Mouse (Mus musculus) stomach, embryonic 14.5 days (tissue): ENCODE data around the gene Atp8a2. TPM values are rescaled to one million over a fixed set of nuclear protein-coding genes. Genes with fewer than 3 reads are reported as not detected.

ENCODE experiments used
- ATAC-seq: fragments of 200-750 bp; cut with Nextera tagmentation; 2 replicates; pipeline ENCODE4 v1.8.0; 2017; ENCODE audit warnings: low read depth, moderate TSS enrichment; ENCODE audit not compliant: insufficient number of reproducible peaks, insufficient read depth, low FRiP score
- H3K27ac ChIP-seq: fragments of 300-500 bp; sonication (generic); 2 replicates; pipeline ENCODE4 v1.5.1; 2014; ENCODE audit warnings: mild to moderate bottlenecking, low read length, moderate library complexity, mixed read lengths
- H3K27me3 ChIP-seq: fragments of 300-500 bp; sonication (generic); 2 replicates; pipeline ENCODE4 v1.6.1; 2014; ENCODE audit warnings: low read length, control low read depth, mixed read lengths; ENCODE audit not compliant: control insufficient read depth, insufficient read depth
- H3K36me3 ChIP-seq: fragments of 300-500 bp; sonication (generic); 2 replicates; pipeline ENCODE4 v1.6.1; 2014; ENCODE audit warnings: mild to moderate bottlenecking, control low read depth, low read length, moderate library complexity, mixed read lengths; ENCODE audit not compliant: control insufficient read depth, insufficient read depth
- H3K4me1 ChIP-seq: fragments of 300-500 bp; sonication (generic); 2 replicates; pipeline ENCODE4 v1.6.1; 2014; ENCODE audit warnings: low read length, control low read depth, mixed read lengths; ENCODE audit not compliant: control insufficient read depth, insufficient read depth
- H3K4me2 ChIP-seq: fragments of 300-500 bp; sonication (generic); replicated peaks from 2 replicates; pipeline ENCODE4 v1.6.1; 2014; ENCODE audit warnings: low read depth, low read length, control low read depth
- H3K4me3 ChIP-seq: fragments of 300-500 bp; sonication (generic); 2 replicates; pipeline ENCODE4 v1.5.1; 2014; ENCODE audit warnings: low read depth, low read length, control low read depth
- H3K9ac ChIP-seq: fragments of 300-500 bp; sonication (generic); replicated peaks from 2 replicates; pipeline ENCODE4 v1.6.1; 2014; ENCODE audit warnings: low read depth, mild to moderate bottlenecking, control low read depth, low read length, moderate library complexity, mixed read lengths
- H3K9me3 ChIP-seq: fragments of 300-500 bp; sonication (generic); 2 replicates; pipeline ENCODE4 v1.6.1; 2016; ENCODE audit warnings: low read depth, low read length, control low read depth; ENCODE audit not compliant: control insufficient read depth
- WGBS: fragments of 180-500 bp; shearing (Covaris S2); extraction: QIAGEN DNeasy Blood & Tissue Kit; methylation state at CpG from one replicate; pipeline ENCODE4 v1.1.7; 2014; 5-methylcytosine and 5-hydroxymethylcytosine counted together
- polyA plus RNA-seq: library from polyadenylated mRNA; unstranded; fragments of >200 nt; fragmentation: Nextera tagmentation; extraction: Ambion mirVana; gene quantifications from 2 replicates; pipeline ENCODE4 v1.2.1, GENCODE M21; 2014

Atp8a2 gene
- polyA plus RNA-seq, 1 experiment from 2014 or later, result 5.9 TPM

DNA sequence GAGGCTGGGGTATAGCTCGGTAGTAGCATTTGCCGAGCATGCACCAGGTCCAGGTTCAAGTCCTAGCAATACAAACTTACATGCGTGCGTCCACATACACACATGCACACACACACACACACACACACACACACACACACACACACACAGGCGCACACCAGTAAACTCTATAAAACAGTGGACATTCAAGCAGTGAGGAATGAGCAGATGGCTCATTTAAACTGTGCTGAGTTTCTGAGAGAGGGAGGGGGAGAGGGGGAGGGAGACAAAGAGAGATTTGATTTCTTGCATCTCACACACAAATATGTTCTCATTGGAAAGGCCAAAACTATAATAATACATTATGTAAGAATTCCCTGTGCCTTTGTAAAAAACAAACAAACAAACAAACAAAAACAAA is 980 bp downstream of the Atp8a2 start:
- no peak for ATAC-seq
- Histone ChIP-seq H3K4me2 (no peak overlapping the region), H3K4me1 (no peaks in the 10 kb centered on the region), H3K9ac (no peak overlapping the region), H3K27ac (no peak overlapping the region), H3K27me3 (no peaks in the 10 kb centered on the region), H3K4me3 (no peak overlapping the region), H3K9me3 (no peaks in the 10 kb centered on the region), H3K36me3 (no peaks in the 10 kb centered on the region)
- 80% methylated on average over 5 of the region's 5 CpGs for WGBS

DNA sequence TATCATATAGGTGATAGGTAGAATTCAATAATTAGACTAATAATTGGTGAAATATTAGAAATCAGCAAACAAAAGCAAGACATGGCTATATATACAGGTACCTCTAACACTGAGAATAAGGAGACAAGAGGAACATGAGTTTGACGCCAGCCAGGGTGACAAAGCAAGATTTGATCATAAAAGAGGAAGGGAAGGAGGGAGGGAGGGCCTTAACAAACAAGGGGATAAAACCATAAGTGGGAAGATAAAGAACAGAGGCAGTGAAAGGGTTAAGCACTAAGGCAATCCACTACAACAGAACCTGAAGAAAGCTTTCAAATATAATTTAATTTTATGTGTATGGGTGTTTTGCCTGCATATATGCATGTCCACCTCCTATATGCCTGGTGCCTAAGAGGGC is 2.4 kb downstream of the Atp8a2 start:
- no peaks in the 10 kb centered on the region for H3K27me3 ChIP-seq
- no peak for ATAC-seq
- H3K36me3 ChIP-seq, result no peaks in the 10 kb centered on the region
- H3K9ac ChIP-seq, result no peak overlapping the region
- WGBS, result 69% methylated on average over 1 of the region's 1 CpGs
- no peak overlapping the region for H3K27ac ChIP-seq
- no peak overlapping the region for H3K4me3 ChIP-seq
- no peaks in the 10 kb centered on the region for H3K9me3 ChIP-seq
- no peak overlapping the region for H3K4me2 ChIP-seq
- H3K4me1 ChIP-seq, result no peaks in the 10 kb centered on the region

DNA sequence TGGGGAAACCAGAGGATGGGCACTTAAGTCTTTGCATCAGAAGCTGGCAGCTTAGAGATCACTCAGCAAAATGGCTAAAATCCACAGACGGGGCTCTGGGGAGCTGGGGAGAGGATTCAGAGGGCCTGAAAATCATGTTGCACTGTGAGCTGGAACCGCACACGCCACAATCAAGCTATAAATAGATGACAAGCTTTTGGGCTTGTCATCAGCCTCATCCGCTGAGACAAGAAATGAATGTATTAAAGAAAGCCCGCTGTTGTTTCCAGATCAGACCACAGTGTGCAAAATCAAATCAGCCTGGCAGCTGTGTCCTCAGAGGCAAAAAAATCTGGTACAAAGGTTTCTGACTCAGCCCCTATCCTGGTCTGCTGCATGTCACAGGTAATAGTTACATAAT is 7.2 kb downstream of the Atp8a2 start:
- H3K4me2 ChIP-seq, result no peak overlapping the region
- ATAC-seq, result no peak
- no peaks in the 10 kb centered on the region for H3K4me1 ChIP-seq
- H3K9me3 ChIP-seq, result no peaks in the 10 kb centered on the region
- H3K9ac ChIP-seq, result no peak overlapping the region
- H3K36me3 ChIP-seq, result no peaks in the 10 kb centered on the region
- WGBS, result 88% methylated on average over 5 of the region's 5 CpGs
- H3K27me3 ChIP-seq, result no peaks in the 10 kb centered on the region
- H3K4me3 ChIP-seq, result no peak overlapping the region
- no peak overlapping the region for H3K27ac ChIP-seq

DNA sequence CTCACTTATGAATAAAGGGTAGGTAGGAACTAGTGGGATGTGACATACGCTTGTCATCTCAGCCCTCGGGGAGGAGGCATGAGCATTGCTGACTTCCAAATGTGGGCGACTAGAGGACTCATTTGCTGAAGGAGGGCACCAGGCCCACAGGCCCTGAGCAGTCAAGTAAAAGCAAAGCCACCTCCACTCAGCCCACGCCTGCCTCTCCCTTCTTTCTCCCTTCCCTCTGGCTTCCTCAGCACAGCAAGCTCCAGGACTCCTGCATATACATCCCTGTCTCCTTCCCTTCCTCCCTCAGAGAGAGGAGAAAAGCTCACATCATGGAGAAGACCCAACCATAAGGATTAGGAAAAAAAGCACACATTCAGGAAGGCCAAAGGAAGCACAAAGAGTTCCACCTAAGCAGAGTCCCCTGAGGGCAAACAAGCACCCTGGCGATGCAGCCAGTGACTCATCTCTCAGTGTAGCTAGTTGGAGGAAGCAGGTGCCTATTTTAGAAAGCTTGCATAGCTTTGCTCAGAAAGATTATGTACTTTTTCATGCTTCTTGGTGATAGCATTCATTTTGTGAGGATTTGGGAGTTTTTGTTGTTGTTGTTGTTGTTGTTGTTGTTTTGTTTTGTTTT is 8.7 kb downstream of the Atp8a2 start:
- ATAC-seq, result no peak
- no peaks in the 10 kb centered on the region for H3K27me3 ChIP-seq
- no peaks in the 10 kb centered on the region for H3K36me3 ChIP-seq
- no peaks in the 10 kb centered on the region for H3K4me1 ChIP-seq
- no peak overlapping the region for H3K27ac ChIP-seq
- WGBS, result 73% methylated on average over 5 of the region's 5 CpGs
- no peak overlapping the region for H3K4me2 ChIP-seq
- H3K9ac ChIP-seq, result no peak overlapping the region
- H3K9me3 ChIP-seq, result no peaks in the 10 kb centered on the region
- H3K4me3 ChIP-seq, result no peak overlapping the region

DNA sequence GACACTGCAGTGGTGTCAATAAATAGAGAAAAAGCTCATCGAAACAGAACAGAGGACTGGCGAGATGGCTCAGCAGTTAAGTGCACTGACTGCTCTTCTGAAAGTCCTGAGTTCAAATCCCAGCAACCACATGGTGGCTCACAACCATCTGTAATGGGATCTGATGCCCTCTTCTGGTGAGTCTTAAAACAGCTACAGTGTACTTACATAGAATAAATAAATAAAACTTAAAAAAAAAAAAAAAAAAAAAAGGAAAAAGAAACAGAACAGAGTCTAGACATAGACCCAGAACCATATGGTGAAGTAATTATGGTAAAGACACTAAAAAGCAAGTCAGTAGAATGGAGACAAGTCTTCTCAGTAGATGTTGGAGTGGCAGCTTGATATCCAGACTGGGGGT is 15.7 kb downstream of the Atp8a2 start:
- H3K27me3 ChIP-seq, result no peaks in the 10 kb centered on the region
- H3K4me3 ChIP-seq, result no peak overlapping the region
- H3K36me3 ChIP-seq, result no peaks in the 10 kb centered on the region
- H3K4me2 ChIP-seq, result no peak overlapping the region
- 96% methylated on average over 2 of the region's 2 CpGs for WGBS
- H3K4me1 ChIP-seq, result no peaks in the 10 kb centered on the region
- H3K27ac ChIP-seq, result no peak overlapping the region
- no peaks in the 10 kb centered on the region for H3K9me3 ChIP-seq
- no peak overlapping the region for H3K9ac ChIP-seq
- no peak for ATAC-seq

DNA sequence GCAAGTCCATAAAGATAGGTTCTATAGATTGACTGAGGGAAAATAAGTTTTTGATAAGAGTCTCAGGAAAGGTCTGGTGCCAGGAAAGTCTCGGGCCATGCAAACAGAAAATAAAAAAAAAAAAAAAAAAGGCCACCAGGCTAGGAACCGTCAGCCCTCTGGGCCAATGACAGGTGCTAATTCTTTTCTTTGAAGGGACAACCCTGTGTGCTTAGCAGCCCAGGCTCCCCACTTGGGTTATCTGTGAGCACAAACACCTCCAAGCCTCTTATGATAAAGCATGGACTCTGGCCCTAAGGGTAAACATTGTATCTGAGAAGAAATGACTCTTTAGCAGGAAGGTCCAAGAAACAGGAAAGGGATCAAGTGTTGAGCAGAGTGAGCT is 18.4 kb downstream of the Atp8a2 start:
- H3K4me3 ChIP-seq, result peak overlapping the region; percentile 74; the same call in 1 of the 2 replicates
- no peaks in the 10 kb centered on the region for H3K4me1 ChIP-seq
- 44% methylated on average over 2 of the region's 2 CpGs for WGBS
- H3K9ac ChIP-seq, result no peak overlapping the region
- H3K4me2 ChIP-seq, result peak overlapping the region; percentile 97; the same call in 1 of the 2 replicates
- no peaks in the 10 kb centered on the region for H3K27me3 ChIP-seq
- peak overlapping the region; percentile 58 for H3K27ac ChIP-seq
- no peaks in the 10 kb centered on the region for H3K9me3 ChIP-seq
- ATAC-seq, result peak; percentile 83
- H3K36me3 ChIP-seq, result no peaks in the 10 kb centered on the region

DNA sequence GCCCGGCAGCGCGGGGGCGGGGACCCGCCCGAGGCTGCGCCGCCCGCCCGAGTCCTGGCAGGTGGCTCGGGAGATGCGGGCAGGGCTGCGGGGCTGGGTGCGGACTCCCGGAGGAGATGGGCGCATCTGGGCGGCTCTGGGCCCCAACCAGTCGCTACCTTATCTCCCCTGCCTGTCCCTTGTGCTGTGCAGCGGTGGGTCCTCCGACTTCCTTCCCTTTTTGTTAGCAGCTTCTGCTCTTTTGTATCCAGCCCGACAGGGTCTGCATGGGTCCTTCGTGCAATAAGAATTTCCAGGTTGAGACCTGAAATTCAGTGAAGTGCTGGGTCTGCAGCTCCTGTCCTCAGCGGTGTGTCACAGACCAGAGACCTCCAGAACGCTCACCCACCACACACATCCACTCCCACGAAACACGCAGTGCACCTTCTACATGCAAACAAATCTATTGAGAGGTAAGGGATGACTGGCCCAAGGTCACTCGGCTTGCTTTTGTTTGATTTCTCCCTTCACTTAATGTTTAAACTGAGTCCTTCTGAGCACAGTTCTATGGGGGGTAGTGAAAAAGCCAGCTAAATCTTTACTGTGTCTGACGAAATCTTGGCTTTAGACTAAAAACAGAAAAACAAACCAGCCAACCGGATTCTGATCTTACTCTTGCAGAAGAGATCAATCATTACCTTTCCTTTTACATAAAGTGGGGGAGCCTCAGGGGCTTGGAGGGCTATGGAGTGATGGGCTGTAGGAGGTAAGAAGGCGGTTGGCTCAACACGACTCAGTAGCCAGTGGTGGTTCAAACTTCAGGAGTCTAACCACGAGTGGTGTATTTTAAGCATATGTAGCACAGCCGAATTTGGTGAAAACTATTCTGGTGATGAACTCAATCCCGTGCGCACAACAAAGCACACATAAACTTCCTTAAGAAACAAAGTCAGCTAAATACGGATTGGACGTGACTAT is 19.1 kb downstream of the Atp8a2 start:
- Histone ChIP-seq H3K27me3 (no peaks in the 10 kb centered on the region), H3K9ac (peak overlapping the region; percentile 74), H3K27ac (peak overlapping the region; percentile 58), H3K9me3 (no peaks in the 10 kb centered on the region), H3K4me3 (peak overlapping the region; percentile 74), H3K4me1 (no peaks in the 10 kb centered on the region), H3K36me3 (no peaks in the 10 kb centered on the region), H3K4me2 (peak overlapping the region; percentile 97)
- 24% methylated on average over 28 of the region's 37 CpGs for WGBS
- peak; percentile 16; the same call in 1 of the 2 replicates for ATAC-seq

DNA sequence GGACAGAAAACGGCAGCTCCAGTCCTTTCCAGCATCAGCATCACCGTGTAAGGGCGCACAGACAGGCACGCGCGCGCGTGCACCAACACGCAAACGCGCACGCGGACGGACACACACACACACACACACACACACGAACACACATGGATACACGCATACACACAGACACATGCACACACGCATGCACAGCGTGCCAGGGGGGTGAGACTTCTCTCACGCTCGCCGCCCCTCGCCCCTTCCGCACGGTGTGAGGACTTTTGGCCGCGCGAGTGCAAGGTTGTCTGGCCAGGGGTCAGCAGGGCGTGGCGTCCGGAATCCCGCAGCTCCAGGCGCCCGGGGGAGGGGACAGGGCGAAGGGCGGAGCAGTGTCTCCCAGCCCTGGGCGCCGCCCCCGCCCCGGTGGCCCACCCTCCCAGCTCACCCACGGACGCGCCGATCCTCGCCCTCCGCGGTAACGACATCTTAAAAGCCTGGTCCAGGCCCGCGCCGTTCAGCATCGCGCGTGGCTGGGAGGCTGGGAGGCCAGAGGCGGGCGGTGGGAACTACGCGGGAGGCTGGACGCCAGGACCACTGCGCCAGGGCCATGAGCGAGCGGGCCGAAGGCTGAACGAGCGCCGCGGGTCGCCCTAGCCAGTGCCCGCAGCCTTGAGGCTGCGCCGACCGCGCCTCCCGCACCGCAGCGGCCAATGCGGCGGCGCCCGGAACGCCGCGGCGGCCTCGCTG is 19.9 kb downstream of the Atp8a2 start:
- Histone ChIP-seq H3K9ac (peak overlapping the region; percentile 74), H3K27me3 (no peaks in the 10 kb centered on the region), H3K36me3 (no peaks in the 10 kb centered on the region), H3K4me1 (no peaks in the 10 kb centered on the region), H3K27ac (peak overlapping the region; percentile 58), H3K4me3 (peak overlapping the region; percentile 74), H3K4me2 (peak overlapping the region; percentile 97), H3K9me3 (no peaks in the 10 kb centered on the region)
- ATAC-seq, result peak; percentile 81
- under 1% methylated on average over 52 of the region's 84 CpGs for WGBS
